Mouse (Mus musculus): Measurements from ENCODE around the gene Chrnd.

Chrnd gene

GRCm38 (mm10) chr1:87243021-87243420 is 52.6 kb downstream of the Chrnd start:
- DNase-seq: no peak

DNA sequence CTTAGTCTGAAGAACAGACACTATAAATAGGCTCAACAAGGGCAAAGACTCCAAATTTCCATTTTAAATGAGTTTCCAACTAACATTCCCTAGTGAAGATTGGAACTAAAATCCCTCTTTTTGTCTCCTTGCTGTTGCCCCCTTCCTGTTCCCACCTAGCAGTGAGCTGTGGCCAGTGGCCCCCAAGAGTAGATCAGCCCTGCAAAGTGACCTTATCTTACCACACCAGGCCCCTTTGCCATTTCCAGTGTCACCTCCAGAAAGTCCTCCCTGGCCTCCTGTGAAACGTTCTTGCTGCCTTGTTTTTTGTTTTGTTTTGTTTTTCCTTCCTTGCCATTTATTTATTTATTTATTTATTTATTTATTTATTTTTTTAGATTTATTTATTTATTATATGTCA is 55.0 kb downstream of the Chrnd start:
- no peak for DNase-seq

- peak; percentile 82 for DNase-seq
Measured at GRCm38 (mm10) chr1:87245929-87246815, 55.8 kb downstream of the Chrnd start.
